ENCODE assay signal across 9 mouse cellular contexts in genomic region chr11:53763496-53764140, GRCm38 (mm10). TPM values are rescaled to one million over a fixed set of nuclear protein-coding genes. Genes with fewer than 3 reads are reported as not detected.
DNase-seq lines count a peak whose midpoint lies in the region; ATAC-seq and TF ChIP-seq lines count a peak whose summit lies in the region.
"Had no signal": no experiment of that assay in that cellular context is flagged by ENCODE, and none has a peak within 500 bp of the region (broad histone marks: within the 10 kb centered on the region; RNA-seq: fewer than 3 reads in every experiment).

No protein-coding gene starts in this region.

- peaks cover 30 to 87% of the 10 kb centered on the region in 2 experiments for H3K4me1 ChIP-seq in CH12.LX (ENCODE audit: control insufficient read depth in 1 of 2, insufficient read depth in 2 of 2)
- H3K4me1 ChIP-seq in forebrain, embryonic 13.5 days = peaks cover 37% of the 10 kb centered on the region
- peaks cover 24% of the 10 kb centered on the region for H3K4me1 ChIP-seq in liver, embryonic 16.5 days (ENCODE audit: control insufficient read depth, low read depth, low read length)
- H3K4me1 ChIP-seq in neural tube, embryonic 12.5 days = peaks cover 14% of the 10 kb centered on the region

- peak; percentile 71 for TF ChIP-seq POLR2A in CH12.LX (IDR thresholded peaks at IDR 0.05; ENCODE audit: low read depth, low read length)

- dilution Hi-C loops in CH12.LX (cut with MboI; ENCODE audit: extremely low pct_ligation_motif_present, extremely low pct_unique_long_range_greater_than_20kb, low sequenced_read_pairs) = no loop called here

- no peaks in the 10 kb centered on the region for H3K36me3 ChIP-seq in CH12.LX (replicated peaks in 1 of 2; ENCODE audit: control insufficient read depth in 1 of 2, insufficient read depth in 1 of 2, low read length in 1 of 2)
- H3K36me3 ChIP-seq in forebrain, embryonic 13.5 days (ENCODE audit: poor library complexity, severe bottlenecking) = no peaks in the 10 kb centered on the region
- no peaks in the 10 kb centered on the region for H3K36me3 ChIP-seq in liver, embryonic 16.5 days (ENCODE audit: control insufficient read depth, insufficient read depth)
- H3K36me3 ChIP-seq in neural tube, embryonic 12.5 days = no peaks in the 10 kb centered on the region

- peak; percentile 21 for TF ChIP-seq RAD21 in CH12.LX (IDR thresholded peaks at IDR 0.05; ENCODE audit: low read depth, low read length)

- no peaks in the 10 kb centered on the region for H3K79me2 ChIP-seq in CH12.LX (replicated peaks; ENCODE audit: control insufficient read depth, extremely low read depth, insufficient read depth, poor library complexity, severe bottlenecking)

- WGBS in forebrain, embryonic 13.5 days = 4% methylated on average over 33 of the region's 33 CpGs
- WGBS in large intestine, adult 2 months = 0% methylated on average over 33 of the region's 33 CpGs
- WGBS in liver, embryonic 16.5 days (ENCODE audit: insufficient replicate concordance) = under 1% methylated on average over 33 of the region's 33 CpGs
- 4% methylated on average over 33 of the region's 33 CpGs for WGBS in neural tube, embryonic 12.5 days

- peak overlapping the region; percentile 77 for H3K27ac ChIP-seq in CH12.LX (ENCODE audit: insufficient read depth, low read depth)
- peak overlapping the region; percentile 19 for H3K27ac ChIP-seq in forebrain, embryonic 13.5 days
- H3K27ac ChIP-seq in liver, embryonic 16.5 days (ENCODE audit: low read length) = peak overlapping the region; percentile 84
- no peak overlapping the region for H3K27ac ChIP-seq in neural tube, embryonic 12.5 days

- H3K27me3 ChIP-seq in CH12.LX (replicated peaks) = peaks cover 7% of the 10 kb centered on the region
- peaks cover 49% of the 10 kb centered on the region for H3K27me3 ChIP-seq in forebrain, embryonic 13.5 days
- H3K27me3 ChIP-seq in liver, embryonic 16.5 days (ENCODE audit: control insufficient read depth, insufficient read depth, low read depth, low read length) = peaks cover 1% of the 10 kb centered on the region; the same call in 1 of the 2 replicates
- H3K27me3 ChIP-seq in neural tube, embryonic 12.5 days (replicated peaks) = peaks cover 51% of the 10 kb centered on the region

- H3K4me2 ChIP-seq in CH12.LX (ENCODE audit: insufficient read depth, low read depth, poor library complexity, severe bottlenecking) = peak overlapping the region; percentile 75
- peak overlapping the region; percentile 74 for H3K4me2 ChIP-seq in forebrain, embryonic 13.5 days
- peak overlapping the region; percentile 60 for H3K4me2 ChIP-seq in liver, embryonic 16.5 days (ENCODE audit: low read depth, low read length)
- peak overlapping the region; percentile 78 for H3K4me2 ChIP-seq in neural tube, embryonic 12.5 days (replicated peaks)

- peak in 1 of 2 experiments; percentile 59; a peak in 2 of 4 replicates for TF ChIP-seq CTCF in CH12.LX (conservative IDR thresholded peaks at IDR 0.05 in 1 of 2, IDR thresholded peaks at IDR 0.05 in 1 of 2; ENCODE audit: low read depth in 2 of 2, low read length in 2 of 2)

- peak overlapping the region; percentile 42 to 58 (median 51) for H3K4me3 ChIP-seq in CH12.LX (replicated peaks in 1 of 3; ENCODE audit: low read depth in 2 of 3, low read length in 2 of 3, poor library complexity in 1 of 3)
- peak overlapping the region; percentile 35 for H3K4me3 ChIP-seq in forebrain, embryonic 13.5 days
- H3K4me3 ChIP-seq in liver, embryonic 16.5 days (ENCODE audit: low read depth, low read length) = peak overlapping the region; percentile 43
- H3K4me3 ChIP-seq in neural tube, embryonic 12.5 days = peak overlapping the region; percentile 31

- DNase-seq in CH12.LX (ENCODE audit: extremely low read depth) = peak; percentile 90
- peak; percentile 94 to 97 for DNase-seq in heart, postnatal 10 days
- peak; percentile 58 for DNase-seq in large intestine, adult 2 months (ENCODE audit: low read depth, low spot score)
- DNase-seq in telencephalon, adult 2 months (ENCODE audit: low read depth, low spot score) = peak; percentile 42

- H3K9me3 ChIP-seq in CH12.LX (replicated peaks; ENCODE audit: low read length) = no peaks in the 10 kb centered on the region
- no peaks in the 10 kb centered on the region for H3K9me3 ChIP-seq in forebrain, embryonic 13.5 days (replicated peaks)
- H3K9me3 ChIP-seq in liver, embryonic 16.5 days (replicated peaks; ENCODE audit: control insufficient read depth, low read length) = no peaks in the 10 kb centered on the region
- no peaks in the 10 kb centered on the region for H3K9me3 ChIP-seq in neural tube, embryonic 12.5 days

- in situ Hi-C loops in CH12.LX (cut with MboI; ENCODE audit: low pct_ligation_motif_present, low pct_unique_long_range_greater_than_20kb, low sequenced_read_pairs) = loop anchor here (5.0 kb wide), 2 partner anchors 34 to 79 kb away; no protein-coding TSS in a partner anchor

- TF ChIP-seq EP300 in CH12.LX (IDR thresholded peaks at IDR 0.05; ENCODE audit: low read length) = peak; percentile 75

- intact Hi-C loops in heart, postnatal 10 days (cut with DNase I) = no loop called here

- peak; percentile 52 for ATAC-seq in cerebellum, adult (ENCODE audit: insufficient number of reproducible peaks, low FRiP score, low TSS enrichment)
- ATAC-seq in forebrain, embryonic 13.5 days = peak; percentile 74
- peak; percentile 71 for ATAC-seq in liver, embryonic 16.5 days (ENCODE audit: low read depth)
- ATAC-seq in neural tube, embryonic 12.5 days (ENCODE audit: low FRiP score, low read depth) = peak; percentile 73

- peak overlapping the region; percentile 73 for H3K9ac ChIP-seq in CH12.LX (ENCODE audit: insufficient read depth, low read depth)
- H3K9ac ChIP-seq in forebrain, embryonic 13.5 days = peak overlapping the region; percentile 53
- H3K9ac ChIP-seq in liver, embryonic 16.5 days (ENCODE audit: low read depth, low read length) = peak overlapping the region; percentile 49
- H3K9ac ChIP-seq in neural tube, embryonic 12.5 days = peak overlapping the region; percentile 41

TF ChIP-seq in CH12.LX, 34 proteins besides CTCF, POLR2A, EP300 and RAD21 (continues in another document):
- TF ChIP-seq MEF2A (IDR thresholded peaks at IDR 0.05; ENCODE audit: borderline replicate concordance, low read depth, low read length) (peak; percentile 91), CHD1 (IDR thresholded peaks at IDR 0.05; ENCODE audit: low read depth, low read length) (peak; percentile 93), GABPA (IDR thresholded peaks at IDR 0.05; ENCODE audit: insufficient replicate concordance, low read depth, low read length) (no peak), POLR2AphosphoS2 (IDR thresholded peaks at IDR 0.05; ENCODE audit: low read depth, low read length) (peak; percentile 84; the same call in 1 of the 2 replicates), MAFK (IDR thresholded peaks at IDR 0.05; ENCODE audit: insufficient replicate concordance, low read length) (peak; percentile 56; the same call in 1 of the 2 replicates), TBP (conservative IDR thresholded peaks at IDR 0.05; ENCODE audit: low read depth, low read length) (0 out of 2 replicates have a peak, but pooled peaks have one; percentile 42), KAT2A (IDR thresholded peaks at IDR 0.05; ENCODE audit: insufficient replicate concordance, low read length) (0 out of 2 replicates have a peak, but pooled peaks have one; percentile 63), BHLHE40 (IDR thresholded peaks at IDR 0.05; ENCODE audit: low read depth, low read length) (peak; percentile 98), MAX (IDR thresholded peaks at IDR 0.05; ENCODE audit: low read length) (peak; percentile 44; the same call in 1 of the 2 replicates), MYC (IDR thresholded peaks at IDR 0.05; ENCODE audit: low read depth, low read length) (0 out of 2 replicates have a peak, but pooled peaks have one; percentile 33), ZKSCAN1 (IDR thresholded peaks at IDR 0.05; ENCODE audit: borderline replicate concordance, low read depth, low read length) (no peak)

RNA-seq across cellular contexts. Expression of gene Irf1, which starts 6.2 kb away (rescaled TPM):
- total RNA-seq in CH12.LX (2012; rRNA removed) (46.4 and 64.9 TPM in 2 replicates), CH12.LX (2014; rRNA removed) (19.8 and 23.6 TPM in 2 replicates)
- 17.8 and 18.2 TPM in 2 replicates for polyA plus RNA-seq in CH12.LX (2012; ENCODE audit: insufficient read length, low read depth)
- polyA plus RNA-seq in forebrain, embryonic 13.5 days (2015; fragmentation: Nextera tagmentation; extraction: Ambion mirVana) = 2.6 and 2.7 TPM in 2 replicates
- 10 to 100 TPM; 15.3 to 18.4 TPM for total RNA-seq in heart, postnatal 10 days (2021)
- 171 and 271 TPM in 2 replicates for polyA plus RNA-seq in large intestine, adult 2 months (2012; rRNA removed)
- 14.8 and 17.7 TPM in 2 replicates for polyA plus RNA-seq in liver, embryonic 16.5 days (2015; fragmentation: Nextera tagmentation; extraction: Ambion mirVana)
- 3.3 and 4.5 TPM in 2 replicates for polyA plus RNA-seq in neural tube, embryonic 12.5 days (2016; fragmentation: Nextera tagmentation; extraction: Ambion mirVana)

RNA-seq across cellular contexts. Expression of gene Gm17334, which starts 9.4 kb away (rescaled TPM):
- total RNA-seq in CH12.LX (2012; rRNA removed) (0.71 and 0.72 TPM in 2 replicates), CH12.LX (2014; rRNA removed) (not detected in 2 replicates)
- polyA plus RNA-seq in CH12.LX (2012; ENCODE audit: insufficient read length, low read depth) = 0.47 and 0.57 TPM in 2 replicates
- polyA plus RNA-seq in forebrain, embryonic 13.5 days (2015; fragmentation: Nextera tagmentation; extraction: Ambion mirVana) = not detected in 2 replicates
- total RNA-seq in heart, postnatal 10 days (2021) = under 1 TPM in 1 of 2 experiments, not detected in 1; 0.30 TPM
- polyA plus RNA-seq in large intestine, adult 2 months (2012; rRNA removed) = 1.5 and 1.9 TPM in 2 replicates
- polyA plus RNA-seq in liver, embryonic 16.5 days (2015; fragmentation: Nextera tagmentation; extraction: Ambion mirVana) = 0.19 TPM in 1 of 2 replicates, not detected in the other
- polyA plus RNA-seq in neural tube, embryonic 12.5 days (2016; fragmentation: Nextera tagmentation; extraction: Ambion mirVana) = not detected in 2 replicates

RNA-seq across cellular contexts. Expression of gene Il5, which starts 43.0 kb away (rescaled TPM):
- not detected in 2 replicates for total RNA-seq in CH12.LX (2012; rRNA removed)
- not detected in 2 replicates for total RNA-seq in CH12.LX (2014; rRNA removed)
- not detected in 2 replicates for polyA plus RNA-seq in CH12.LX (2012; ENCODE audit: insufficient read length, low read depth)
- not detected in 2 replicates for polyA plus RNA-seq in forebrain, embryonic 13.5 days (2015; fragmentation: Nextera tagmentation; extraction: Ambion mirVana)
- not detected for total RNA-seq in heart, postnatal 10 days (2021)
- 0.10 TPM in 1 of 2 replicates, not detected in the other for polyA plus RNA-seq in large intestine, adult 2 months (2012; rRNA removed)
- not detected in 2 replicates for polyA plus RNA-seq in liver, embryonic 16.5 days (2015; fragmentation: Nextera tagmentation; extraction: Ambion mirVana)
- polyA plus RNA-seq in neural tube, embryonic 12.5 days (2016; fragmentation: Nextera tagmentation; extraction: Ambion mirVana) = not detected in 2 replicates
- polyA plus RNA-seq: gonadal fat pad, adult 2 months had no signal

RNA-seq across cellular contexts. Expression of gene Rad50, which starts 56.5 kb away (rescaled TPM):
- total RNA-seq in CH12.LX (2012; rRNA removed) (45.3 and 48.2 TPM in 2 replicates), CH12.LX (2014; rRNA removed) (36.0 and 39.6 TPM in 2 replicates)
- polyA plus RNA-seq in CH12.LX (2012; ENCODE audit: insufficient read length, low read depth) = 53.6 and 55.2 TPM in 2 replicates
- 17.7 and 18.2 TPM in 2 replicates for polyA plus RNA-seq in forebrain, embryonic 13.5 days (2015; fragmentation: Nextera tagmentation; extraction: Ambion mirVana)
- total RNA-seq in heart, postnatal 10 days (2021) = 10 to 100 TPM in 1 of 2 experiments, 1 to 10 TPM in 1; 10.0 to 11.2 TPM
- polyA plus RNA-seq in large intestine, adult 2 months (2012; rRNA removed) = 5.0 TPM in 2 replicates
- polyA plus RNA-seq in liver, embryonic 16.5 days (2015; fragmentation: Nextera tagmentation; extraction: Ambion mirVana) = 12.4 and 12.9 TPM in 2 replicates
- 15.4 and 18.2 TPM in 2 replicates for polyA plus RNA-seq in neural tube, embryonic 12.5 days (2016; fragmentation: Nextera tagmentation; extraction: Ambion mirVana)

Comparison
In these comparisons a context has a peak if more than half of its experiments do, and no peak if none do; other contexts are left out.
1. DNase-seq: peak in every context shown above with its lines; median percentile 96 in heart, postnatal 10 days; 90 in CH12.LX; 58 in large intestine, adult 2 months; 42 in telencephalon, adult 2 months.